Mouse (Mus musculus): ENCODE data around the gene Adam33. TPM values are rescaled to one million over a fixed set of nuclear protein-coding genes. Genes with fewer than 3 reads are reported as not detected.

Gene Adam33
- polyA plus RNA-seq, 1 experiment: 3.6 TPM

DNA sequence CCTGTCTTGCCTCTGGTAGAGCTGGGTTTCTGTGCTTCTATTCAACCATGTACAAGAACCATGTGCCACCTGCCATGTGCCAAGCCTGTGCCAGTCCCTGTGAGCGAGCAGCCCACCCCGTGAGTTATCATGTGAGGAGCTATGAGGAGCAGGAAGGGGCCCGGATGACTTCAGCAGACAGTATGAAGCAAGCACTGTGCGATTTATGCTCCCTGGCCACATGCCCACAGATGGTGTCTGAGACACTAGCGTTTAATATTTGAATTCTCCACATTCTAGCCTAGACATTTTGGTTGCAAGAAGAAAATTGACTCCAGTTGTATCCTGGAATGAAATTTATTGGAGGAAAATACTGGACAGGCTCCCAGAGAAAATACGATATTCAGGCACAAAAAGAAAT, 3.9 kb upstream of the Adam33 start:
- Histone ChIP-seq H3K4me3 (replicated peaks; ENCODE audit: insufficient read depth, low read depth, low read length) (no peak overlapping the region), H3K27me3 (ENCODE audit: control insufficient read depth, insufficient read depth, low read length) (peaks cover 1% of the 10 kb centered on the region; the same call in 1 of the 2 replicates), H3K27ac (ENCODE audit: insufficient read depth, low read length) (no peak overlapping the region), H3K4me1 (ENCODE audit: control insufficient read depth, insufficient read depth, low read length) (no peaks in the 10 kb centered on the region)
- WGBS: 21% methylated on average over 6 of the region's 6 CpGs
- TF ChIP-seq CTCF (IDR thresholded peaks at IDR 0.05; ENCODE audit: borderline replicate concordance, insufficient read depth, low read depth, low read length) (no peak), POLR2A (IDR thresholded peaks at IDR 0.05; ENCODE audit: borderline replicate concordance, insufficient read depth, low read length) (no peak)
- DNase-seq: no peak

DNA sequence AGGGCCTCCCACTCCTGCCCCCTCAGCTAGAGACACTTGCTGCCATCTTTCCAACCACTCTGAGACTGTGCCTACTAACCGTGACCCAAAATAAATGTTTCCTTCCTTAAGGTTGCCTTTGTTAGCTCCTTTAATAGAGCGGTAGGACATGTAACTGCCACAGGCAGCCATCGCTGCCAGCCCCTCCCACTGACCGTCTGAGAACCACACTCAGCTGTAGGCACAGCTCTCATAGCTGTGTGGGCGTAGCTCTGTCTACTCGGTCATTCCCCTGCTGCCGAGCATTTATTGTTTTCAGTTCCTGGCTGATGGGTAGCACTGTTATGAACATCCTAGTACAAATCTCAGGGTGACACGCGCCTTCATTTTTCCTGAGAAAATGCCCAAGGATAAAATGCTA, 2.7 kb upstream of the Adam33 start:
- no peak overlapping the region for H3K4me3 ChIP-seq (replicated peaks; ENCODE audit: insufficient read depth, low read depth, low read length)
- WGBS: 64% methylated on average over 9 of the region's 9 CpGs
- DNase-seq: no peak

DNA sequence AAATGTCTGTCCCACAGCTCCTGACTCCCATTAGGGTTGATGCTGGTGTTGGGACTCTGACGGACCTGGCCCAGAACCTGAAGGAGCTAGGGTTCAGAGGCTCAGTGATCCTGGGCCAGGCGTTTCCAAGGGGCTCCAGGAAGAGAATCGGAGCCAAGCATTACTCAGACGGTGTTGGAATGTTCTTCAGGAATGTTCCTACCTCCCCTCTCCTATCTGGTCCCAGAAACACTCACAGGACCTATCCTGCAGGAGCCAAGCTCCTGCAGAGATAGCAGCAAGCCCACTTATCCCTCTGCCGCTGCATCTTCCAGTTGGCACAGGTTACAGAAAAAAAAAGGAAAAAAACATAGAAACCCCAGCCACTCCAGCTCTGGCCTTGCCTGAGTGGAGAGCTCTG, 2.0 kb downstream of the Adam33 start:
- no peak for DNase-seq
- WGBS: 48% methylated on average over 5 of the region's 5 CpGs
- TF ChIP-seq POLR2A (IDR thresholded peaks at IDR 0.05; ENCODE audit: borderline replicate concordance, insufficient read depth, low read length): no peak
- no peak for TF ChIP-seq CTCF (IDR thresholded peaks at IDR 0.05; ENCODE audit: borderline replicate concordance, insufficient read depth, low read depth, low read length)
- Histone ChIP-seq H3K4me1 (ENCODE audit: control insufficient read depth, insufficient read depth, low read length) (no peaks in the 10 kb centered on the region), H3K27me3 (ENCODE audit: control insufficient read depth, insufficient read depth, low read length) (peaks cover 1% of the 10 kb centered on the region; the same call in 1 of the 2 replicates), H3K4me3 (replicated peaks; ENCODE audit: insufficient read depth, low read depth, low read length) (no peak overlapping the region), H3K27ac (ENCODE audit: insufficient read depth, low read length) (no peak overlapping the region)

More for the DNA sequence above, 2.7 kb upstream of the Adam33 start:
- TF ChIP-seq CTCF (IDR thresholded peaks at IDR 0.05; ENCODE audit: borderline replicate concordance, insufficient read depth, low read depth, low read length) (no peak), POLR2A (IDR thresholded peaks at IDR 0.05; ENCODE audit: borderline replicate concordance, insufficient read depth, low read length) (no peak)
- H3K27me3 ChIP-seq (ENCODE audit: control insufficient read depth, insufficient read depth, low read length): peaks cover 1% of the 10 kb centered on the region; the same call in 1 of the 2 replicates
- H3K4me1 ChIP-seq (ENCODE audit: control insufficient read depth, insufficient read depth, low read length): no peaks in the 10 kb centered on the region
- H3K27ac ChIP-seq (ENCODE audit: insufficient read depth, low read length): no peak overlapping the region

DNA sequence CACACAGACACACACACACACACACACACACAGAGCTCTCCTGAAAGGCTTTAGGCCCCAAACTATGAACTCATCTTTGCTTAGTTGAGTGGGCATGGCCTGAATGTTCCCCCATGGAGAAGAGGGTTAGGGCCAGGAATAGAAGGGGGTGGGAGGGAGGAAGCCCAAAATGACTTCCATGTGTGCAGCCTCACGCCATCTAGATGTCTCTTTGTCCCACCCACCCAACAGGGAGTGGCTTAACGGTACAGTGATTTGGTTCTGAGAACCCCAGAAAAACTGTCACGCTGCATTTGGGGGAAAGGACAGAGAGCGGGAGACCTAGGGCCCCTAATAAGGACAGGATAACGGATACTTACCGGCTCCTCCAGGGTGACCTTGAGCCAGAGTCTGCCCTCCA, 2.8 kb downstream of the Adam33 start:
- DNase-seq: no peak
- Histone ChIP-seq H3K27ac (ENCODE audit: insufficient read depth, low read length) (no peak overlapping the region), H3K4me3 (replicated peaks; ENCODE audit: insufficient read depth, low read depth, low read length) (no peak overlapping the region), H3K27me3 (ENCODE audit: control insufficient read depth, insufficient read depth, low read length) (peaks cover 1% of the 10 kb centered on the region; the same call in 1 of the 2 replicates), H3K4me1 (ENCODE audit: control insufficient read depth, insufficient read depth, low read length) (no peaks in the 10 kb centered on the region)
- TF ChIP-seq CTCF (IDR thresholded peaks at IDR 0.05; ENCODE audit: borderline replicate concordance, insufficient read depth, low read depth, low read length): no peak
- no peak for TF ChIP-seq POLR2A (IDR thresholded peaks at IDR 0.05; ENCODE audit: borderline replicate concordance, insufficient read depth, low read length)
- 57% methylated on average over 6 of the region's 6 CpGs for WGBS

DNA sequence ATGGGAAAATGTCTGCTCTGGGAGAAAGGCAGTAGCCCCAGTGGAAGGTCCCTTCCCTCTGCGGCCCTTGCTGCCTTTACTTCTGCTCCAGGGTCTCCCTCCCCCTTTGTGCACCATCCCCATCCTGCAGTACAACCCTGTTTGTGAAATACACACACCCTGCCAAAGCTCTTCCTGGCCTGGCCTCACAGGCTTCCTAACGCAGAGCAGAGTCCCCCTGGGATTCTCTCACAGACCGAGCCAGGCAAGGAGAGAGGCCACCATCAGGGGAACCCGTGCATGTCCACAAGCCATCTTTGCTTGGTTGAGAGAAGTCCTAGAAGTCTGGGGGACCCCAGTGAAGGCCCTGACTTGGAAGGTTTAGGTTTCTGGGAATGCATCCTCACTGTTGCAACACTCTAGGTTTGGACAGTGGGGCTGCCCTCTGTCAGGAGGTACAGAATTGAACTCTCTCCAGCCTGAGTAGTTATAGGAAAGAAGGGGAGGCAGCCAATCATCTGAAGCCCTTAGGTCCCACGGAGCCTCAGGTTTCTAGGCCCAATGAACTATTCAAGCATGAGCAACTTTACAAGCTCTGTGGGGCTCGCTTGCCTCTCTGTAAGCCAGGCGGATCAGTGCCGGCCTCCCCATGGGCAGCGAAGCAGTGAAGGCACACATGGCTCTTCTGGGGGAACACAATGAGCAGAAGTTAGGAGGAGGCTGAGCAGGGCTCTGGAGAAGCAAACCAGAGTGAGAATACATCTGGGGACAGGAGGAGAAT, 3.7 kb downstream of the Adam33 start:
- DNase-seq: no peak
- WGBS: 36% methylated on average over 9 of the region's 9 CpGs
- peaks cover 1% of the 10 kb centered on the region; the same call in 1 of the 2 replicates for H3K27me3 ChIP-seq (ENCODE audit: control insufficient read depth, insufficient read depth, low read length)
- peaks cover 1% of the 10 kb centered on the region; the same call in 1 of the 2 replicates for H3K4me1 ChIP-seq (ENCODE audit: control insufficient read depth, insufficient read depth, low read length)
- H3K27ac ChIP-seq (ENCODE audit: insufficient read depth, low read length): no peak overlapping the region
- no peak for TF ChIP-seq CTCF (IDR thresholded peaks at IDR 0.05; ENCODE audit: borderline replicate concordance, insufficient read depth, low read depth, low read length)
- no peak for TF ChIP-seq POLR2A (IDR thresholded peaks at IDR 0.05; ENCODE audit: borderline replicate concordance, insufficient read depth, low read length)
- H3K4me3 ChIP-seq (replicated peaks; ENCODE audit: insufficient read depth, low read depth, low read length): no peak overlapping the region

DNA sequence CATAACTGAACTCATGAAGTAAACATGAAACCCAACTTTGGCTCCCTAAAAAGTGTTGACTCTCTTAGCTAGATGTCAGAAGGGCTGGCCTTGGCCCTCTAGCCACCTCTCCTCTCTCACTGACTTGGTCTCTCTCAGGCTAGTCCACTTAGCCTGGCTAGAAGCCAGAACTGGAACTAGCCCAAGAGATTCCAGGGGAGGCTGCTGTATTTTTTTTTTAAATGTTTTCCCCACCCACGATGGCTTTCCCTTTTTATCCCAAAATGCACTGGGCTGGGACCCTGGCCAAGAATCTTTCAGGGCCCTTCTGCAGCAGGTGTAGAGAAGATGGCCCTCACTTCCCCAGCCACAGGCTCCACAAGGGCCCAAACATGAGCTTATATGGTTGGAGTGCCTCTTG, 4.2 kb downstream of the Adam33 start:
- peaks cover 5% of the 10 kb centered on the region; the same call in 1 of the 2 replicates for H3K4me1 ChIP-seq (ENCODE audit: control insufficient read depth, insufficient read depth, low read length)
- WGBS: 0% methylated on average over 1 of the region's 1 CpGs
- H3K27ac ChIP-seq (ENCODE audit: insufficient read depth, low read length): no peak overlapping the region
- H3K27me3 ChIP-seq (ENCODE audit: control insufficient read depth, insufficient read depth, low read length): peaks cover 1% of the 10 kb centered on the region; the same call in 1 of the 2 replicates
- TF ChIP-seq POLR2A (IDR thresholded peaks at IDR 0.05; ENCODE audit: borderline replicate concordance, insufficient read depth, low read length): no peak
- no peak for TF ChIP-seq CTCF (IDR thresholded peaks at IDR 0.05; ENCODE audit: borderline replicate concordance, insufficient read depth, low read depth, low read length)
- DNase-seq: peak in 1 of 2 experiments; percentile 4
- H3K4me3 ChIP-seq (replicated peaks; ENCODE audit: insufficient read depth, low read depth, low read length): no peak overlapping the region

DNA sequence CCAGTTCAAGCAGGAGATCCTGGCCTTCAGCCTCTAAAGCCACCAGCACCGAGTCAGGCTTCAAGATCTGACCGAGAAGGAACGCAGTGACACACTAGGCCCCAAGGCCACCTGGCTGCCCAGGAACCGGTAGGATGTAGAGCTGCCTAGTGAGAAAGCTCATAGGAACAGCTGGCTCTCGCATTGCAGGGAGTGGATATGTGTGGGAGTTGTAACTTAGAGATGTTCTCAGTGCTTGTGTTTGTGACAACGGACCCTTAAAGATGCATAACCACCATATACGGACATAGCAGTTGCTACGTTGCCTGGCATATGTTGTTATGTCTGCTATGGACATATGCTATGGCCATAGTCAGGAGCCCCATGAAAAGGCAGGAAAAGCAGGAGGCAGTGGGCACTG, 4.9 kb downstream of the Adam33 start:
- no peak for TF ChIP-seq CTCF (IDR thresholded peaks at IDR 0.05; ENCODE audit: borderline replicate concordance, insufficient read depth, low read depth, low read length)
- no peak for TF ChIP-seq POLR2A (IDR thresholded peaks at IDR 0.05; ENCODE audit: borderline replicate concordance, insufficient read depth, low read length)
- WGBS: 94% methylated on average over 8 of the region's 8 CpGs
- H3K4me3 ChIP-seq (replicated peaks; ENCODE audit: insufficient read depth, low read depth, low read length): no peak overlapping the region
- H3K27me3 ChIP-seq (ENCODE audit: control insufficient read depth, insufficient read depth, low read length): peaks cover 1% of the 10 kb centered on the region; the same call in 1 of the 2 replicates
- no peak for DNase-seq
- H3K4me1 ChIP-seq (ENCODE audit: control insufficient read depth, insufficient read depth, low read length): peaks cover 5% of the 10 kb centered on the region; the same call in 1 of the 2 replicates
- H3K27ac ChIP-seq (ENCODE audit: insufficient read depth, low read length): no peak overlapping the region

DNA sequence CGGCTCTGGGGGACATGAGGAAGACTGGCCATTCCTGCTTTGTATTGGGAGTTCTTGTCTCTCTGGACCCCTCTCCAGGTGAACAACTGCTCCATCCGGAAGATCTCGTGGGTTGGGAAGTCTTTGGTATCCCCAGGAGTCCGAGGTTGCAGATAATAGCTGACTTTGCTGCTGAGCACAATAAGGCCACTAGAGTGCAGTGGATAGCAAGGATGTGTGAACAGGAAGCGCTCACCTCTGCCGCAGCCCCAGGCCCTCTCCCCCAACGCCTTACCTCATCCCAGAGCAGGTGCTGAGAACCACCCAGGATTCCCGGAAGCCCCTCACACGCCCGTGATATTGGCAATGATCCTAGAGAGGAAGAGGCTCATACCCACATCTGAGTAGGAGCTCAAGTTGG, 7.4 kb downstream of the Adam33 start:
- no peaks in the 10 kb centered on the region; the same call in 1 of the 2 replicates for H3K27me3 ChIP-seq (ENCODE audit: control insufficient read depth, insufficient read depth, low read length)
- DNase-seq: no peak

More for the DNA sequence above, 7.4 kb downstream of the Adam33 start:
- Histone ChIP-seq H3K4me1 (ENCODE audit: control insufficient read depth, insufficient read depth, low read length) (peaks cover 9% of the 10 kb centered on the region; the same call in 1 of the 2 replicates), H3K27ac (ENCODE audit: insufficient read depth, low read length) (no peak overlapping the region), H3K4me3 (replicated peaks; ENCODE audit: insufficient read depth, low read depth, low read length) (no peak overlapping the region)
- TF ChIP-seq POLR2A (IDR thresholded peaks at IDR 0.05; ENCODE audit: borderline replicate concordance, insufficient read depth, low read length) (no peak), CTCF (IDR thresholded peaks at IDR 0.05; ENCODE audit: borderline replicate concordance, insufficient read depth, low read depth, low read length) (peak; percentile 24; the same call in 1 of the 2 replicates)
- 4% methylated on average over 10 of the region's 10 CpGs for WGBS
